Mouse (Mus musculus) kidney, postnatal 25 days (tissue): Measurements from ENCODE around the gene Arhgef19.

ENCODE experiments used
- DNase-seq, 2 experiments: peaks; one replicate each; pipeline ENCODE4 v3.0.0; 2021; ENCODE audit warnings: mixed read lengths in 2 of 2

Arhgef19 gene

GRCm38 (mm10) chr4:141286860-141287517 is 47.7 kb downstream of the Arhgef19 start:
- DNase-seq, result peak; percentile 67 to 71

- peak in 1 of 2 experiments; percentile 36 for DNase-seq
Observed at GRCm38 (mm10) chr4:141287518-141288004, 48.3 kb downstream of the Arhgef19 start.

GRCm38 (mm10) chr4:141288152-141288551 is 48.9 kb downstream of the Arhgef19 start:
- DNase-seq, result no peak

GRCm38 (mm10) chr4:141291571-141292375 is 52.5 kb downstream of the Arhgef19 start:
- DNase-seq, result peak in 1 of 2 experiments; percentile 34

GRCm38 (mm10) chr4:141295774-141296186 is 56.5 kb downstream of the Arhgef19 start:
- DNase-seq, result no peak

- no peak for DNase-seq
Observed at GRCm38 (mm10) chr4:141297934-141298333, 58.6 kb downstream of the Arhgef19 start.

GRCm38 (mm10) chr4:141299356-141299755 is 60.1 kb downstream of the Arhgef19 start:
- DNase-seq, result no peak

GRCm38 (mm10) chr4:141300196-141300595 is 60.9 kb downstream of the Arhgef19 start:
- DNase-seq, result no peak

- DNase-seq, result peak; percentile 95 to 98
Observed at GRCm38 (mm10) chr4:141301116-141301553, 61.8 kb downstream of the Arhgef19 start, which contains the start of gene Epha2. Gene Epha2, plus strand, starts transcription at chr4:141301240.

- DNase-seq, result peak in 1 of 2 experiments; percentile 59
Observed at GRCm38 (mm10) chr4:141301591-141302427, 62.5 kb downstream of the Arhgef19 start.

- no peak for DNase-seq
Observed at GRCm38 (mm10) chr4:141302428-141303401, 63.4 kb downstream of the Arhgef19 start.

- DNase-seq, result no peak
Observed at GRCm38 (mm10) chr4:141303402-141304222, 64.3 kb downstream of the Arhgef19 start.

- DNase-seq, result no peak
Observed at GRCm38 (mm10) chr4:141304223-141304611, 64.9 kb downstream of the Arhgef19 start.

- no peak for DNase-seq
Observed at GRCm38 (mm10) chr4:141306057-141306456, 66.8 kb downstream of the Arhgef19 start.
